Mouse (Mus musculus): Measurements from ENCODE around the gene Gm45716.

- TF ChIP-seq CTCF (IDR thresholded peaks at IDR 0.05; ENCODE audit: low read depth, low read length) (no peak), POLR2A (IDR thresholded peaks at IDR 0.05; ENCODE audit: borderline replicate concordance, low read depth, low read length) (no peak)
Measured at GRCm38 (mm10) chr11:90214246-90214645, 26.8 kb downstream of the Gm45716 start.

Data from bone marrow macrophage, adult 2 months (primary cell).